Mouse (Mus musculus) lung, postnatal 4 days (tissue): Measurements from ENCODE around the gene Ppp1r12b.
A peak's percentile ranks its signal among the peaks of the same experiment; 100 is the strongest.

Experiments
- DNase-seq, 2 experiments: peaks; one replicate each; pipeline ENCODE4 v3.0.0; 2021

Gene Ppp1r12b

GRCm38 (mm10) chr1:134757230-134757629, 198.5 kb downstream of the Ppp1r12b start:
- DNase-seq = peak in 1 of 2 experiments; percentile 53

GRCm38 (mm10) chr1:134756190-134756873, 199.4 kb downstream of the Ppp1r12b start:
- no peak for DNase-seq

DNA sequence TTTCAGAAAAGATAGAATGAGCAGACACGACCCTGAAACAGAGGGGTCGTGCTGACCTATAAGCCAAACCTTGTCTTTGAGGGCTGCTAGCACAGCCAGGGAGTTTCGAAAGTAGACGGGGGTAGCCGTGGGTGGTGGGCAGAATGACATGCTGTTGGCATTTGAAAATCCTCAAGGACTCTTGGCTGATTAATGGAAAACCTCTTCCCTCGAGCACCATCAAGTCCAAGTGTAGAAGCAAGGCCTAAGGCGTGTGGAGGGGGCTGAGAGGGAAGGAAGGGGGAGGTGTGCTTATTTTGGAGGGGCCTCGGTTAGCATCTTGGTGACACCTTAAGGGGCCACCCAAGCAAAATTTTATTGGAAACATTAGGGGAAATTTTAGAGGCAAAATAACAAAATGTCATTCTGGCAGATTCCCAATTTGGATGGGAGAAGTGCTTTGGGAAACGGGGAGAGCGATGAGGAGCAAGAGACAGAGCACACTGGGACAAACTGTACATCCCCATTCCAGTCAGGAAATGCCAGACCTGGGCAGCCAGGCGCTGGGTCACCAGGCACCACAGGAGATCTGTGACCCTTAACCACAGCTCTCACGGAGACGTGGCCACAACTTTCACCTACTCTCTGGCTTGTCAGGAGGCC, 200.1 kb downstream of the Ppp1r12b start:
- DNase-seq = peak in 1 of 2 experiments; percentile 47

- DNase-seq = peak in 1 of 2 experiments; percentile 66
These were observed 200.9 kb downstream of the Ppp1r12b start for GRCm38 (mm10) chr1:134754818-134755217.

DNA sequence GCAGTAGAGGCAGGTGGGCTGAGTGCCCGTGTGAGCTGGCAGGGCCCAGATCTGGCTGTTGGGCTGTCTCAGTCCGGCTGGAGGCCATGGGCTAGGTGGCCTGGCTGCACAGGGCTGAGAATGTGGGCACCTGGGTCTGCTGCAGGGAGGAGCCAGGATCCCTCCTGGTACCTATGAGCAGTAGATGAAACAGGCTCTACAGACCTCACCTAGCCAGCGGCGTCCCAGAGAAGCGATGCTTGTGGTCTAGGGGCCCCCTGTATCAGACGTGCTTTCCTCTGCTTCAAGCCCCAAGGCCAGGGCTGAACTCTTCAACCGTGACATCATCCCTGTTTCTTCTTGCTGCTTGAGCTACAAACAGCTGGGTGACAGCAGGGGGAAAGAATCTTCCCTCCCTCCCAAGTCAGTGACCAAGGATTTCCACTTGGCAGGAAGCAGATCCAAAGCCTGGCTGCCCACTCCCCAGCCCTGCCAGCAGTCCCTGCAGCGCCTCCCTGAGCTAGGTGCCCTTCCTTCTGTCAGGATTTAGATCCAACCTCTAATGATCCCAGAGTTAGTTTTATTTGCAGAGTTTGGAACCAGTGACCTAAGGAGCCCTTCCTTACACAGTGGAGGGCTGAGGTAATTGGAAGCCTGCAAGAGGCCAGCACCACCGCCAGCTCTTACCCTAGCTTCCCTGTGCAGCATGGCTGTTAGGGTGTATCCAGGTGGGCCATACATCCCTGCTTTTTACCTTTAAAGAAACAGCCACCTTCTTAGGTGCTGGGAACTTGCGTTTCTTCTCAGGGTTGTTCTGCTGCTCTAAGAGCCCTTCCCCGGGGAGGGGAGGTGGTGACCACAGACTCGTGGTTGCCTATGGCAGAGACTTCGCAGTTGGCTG, 201.8 kb downstream of the Ppp1r12b start:
- DNase-seq = peak; percentile 63 to 77

GRCm38 (mm10) chr1:134752447-134752846, 203.3 kb downstream of the Ppp1r12b start:
- DNase-seq = no peak

DNA sequence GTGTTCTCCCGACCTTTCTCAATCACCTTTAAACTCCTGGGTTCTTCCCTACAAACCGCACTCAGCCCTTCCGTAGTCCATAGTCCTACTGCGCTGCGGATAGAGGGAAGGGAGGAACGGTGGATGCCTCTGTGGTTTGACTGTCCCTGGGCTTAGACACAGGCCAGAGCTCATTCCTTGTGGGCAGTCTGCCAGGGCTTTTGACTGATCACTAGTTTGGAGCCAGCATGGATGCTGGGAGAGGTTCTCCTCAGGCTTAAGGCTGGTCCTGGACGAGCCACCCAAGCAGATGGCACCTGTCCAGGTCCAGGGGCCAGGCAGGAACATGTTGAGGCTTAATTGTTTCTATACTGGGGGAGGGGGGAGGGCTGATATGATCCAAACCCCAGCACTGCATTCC, 205.9 kb downstream of the Ppp1r12b start:
- peak in 1 of 2 experiments; percentile 52 for DNase-seq

- peak; percentile 79 for DNase-seq
These were observed 208.2 kb downstream of the Ppp1r12b start for GRCm38 (mm10) chr1:134747236-134748174.

GRCm38 (mm10) chr1:134745648-134746047, 210.1 kb downstream of the Ppp1r12b start:
- DNase-seq = peak in 1 of 2 experiments; percentile 39

DNA sequence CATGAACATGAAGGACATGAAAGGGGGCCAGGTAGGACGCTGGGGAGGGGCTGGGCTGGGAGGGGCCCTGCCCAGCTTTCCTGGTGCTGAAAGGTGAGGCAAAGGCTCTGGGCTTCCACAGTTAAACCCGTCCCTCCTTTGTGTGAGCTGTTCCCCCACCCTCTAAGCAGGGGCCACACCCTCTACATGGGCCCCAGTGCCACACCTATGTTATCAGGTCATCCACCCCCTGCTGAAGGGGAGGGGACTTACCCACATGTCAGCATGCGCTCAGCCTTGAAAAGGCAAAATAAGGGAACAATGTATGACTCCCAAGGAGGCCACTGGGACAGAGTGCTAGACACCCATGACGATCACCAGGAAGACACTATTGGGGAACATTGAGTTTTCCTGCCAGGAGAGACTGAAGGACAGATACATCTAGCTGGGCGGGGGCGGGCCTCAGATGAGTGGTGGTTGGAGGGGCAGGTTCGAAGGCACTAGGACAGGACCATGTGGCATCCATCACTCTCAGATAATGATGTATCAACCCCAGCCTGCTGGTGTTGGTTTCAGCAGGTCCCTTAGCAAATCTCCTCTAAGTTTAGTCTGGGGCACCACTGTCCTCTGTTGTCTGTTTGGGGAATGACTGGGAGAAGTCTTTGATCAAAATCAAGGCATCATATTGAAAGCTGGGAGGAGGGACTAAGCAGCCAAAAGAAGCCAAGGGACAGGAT, 213.6 kb downstream of the Ppp1r12b start:
- peak; percentile 34 to 63 for DNase-seq

DNA sequence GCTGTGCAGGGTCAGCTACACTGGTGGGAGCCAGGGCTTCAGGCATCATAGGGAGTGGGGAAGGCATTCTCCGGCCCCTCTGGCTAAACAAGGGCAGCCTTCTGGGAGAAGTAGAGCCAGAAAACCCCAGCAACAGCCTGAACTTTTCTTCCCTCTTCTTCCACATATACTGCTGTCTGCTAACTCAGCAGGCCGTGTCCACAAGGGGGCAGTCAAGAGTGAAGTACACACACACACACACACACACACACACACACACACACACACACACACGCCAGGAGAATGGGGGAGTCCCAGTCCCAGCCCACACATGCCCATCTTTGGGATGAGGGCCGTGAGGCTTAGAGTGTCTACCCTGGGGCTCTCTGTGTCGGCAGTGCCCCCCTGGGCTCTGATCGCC, 214.3 kb downstream of the Ppp1r12b start:
- DNase-seq = peak in 1 of 2 experiments; percentile 57

DNA sequence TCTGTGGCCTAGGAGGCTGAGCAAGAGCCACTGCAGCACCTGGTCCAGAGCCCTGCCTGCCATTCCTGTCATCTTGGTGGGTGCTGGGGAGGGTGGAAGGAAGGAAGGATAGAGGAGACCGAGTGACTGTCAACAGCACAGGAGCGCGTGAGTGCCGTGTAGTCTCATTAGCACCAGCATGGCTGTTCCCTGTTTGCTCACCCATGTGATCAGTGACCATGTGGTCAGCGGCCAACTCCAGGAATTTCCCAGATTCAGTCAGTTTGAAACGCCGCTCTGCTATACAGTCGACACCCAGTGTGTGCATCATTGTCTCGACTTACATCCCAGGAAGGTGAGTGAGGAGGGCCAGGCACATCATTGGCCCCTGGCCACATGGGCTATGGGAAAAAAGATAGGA, 218.3 kb downstream of the Ppp1r12b start:
- no peak for DNase-seq

DNA sequence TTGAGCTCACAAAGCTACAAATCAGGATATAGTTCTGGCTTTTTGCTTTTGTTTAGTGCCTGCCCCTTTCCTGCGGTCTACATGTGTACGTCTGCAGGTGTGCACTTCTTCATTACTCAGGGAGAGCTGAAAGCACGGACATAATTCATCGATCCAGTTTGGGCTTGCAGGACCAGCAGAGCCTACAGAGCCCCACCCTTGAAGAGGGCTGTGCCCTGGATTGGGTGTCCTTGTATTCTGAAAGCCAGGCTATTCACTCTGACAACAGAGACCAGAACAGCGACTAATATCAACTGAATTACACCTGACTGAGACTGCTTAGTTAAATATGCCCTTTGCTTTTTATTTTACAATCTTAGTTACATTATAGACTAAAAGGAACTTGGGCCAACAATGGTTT, 222.1 kb downstream of the Ppp1r12b start:
- DNase-seq = no peak

GRCm38 (mm10) chr1:134727256-134727655, 228.5 kb downstream of the Ppp1r12b start:
- DNase-seq = no peak

GRCm38 (mm10) chr1:134726480-134726879, 229.3 kb downstream of the Ppp1r12b start:
- no peak for DNase-seq

DNA sequence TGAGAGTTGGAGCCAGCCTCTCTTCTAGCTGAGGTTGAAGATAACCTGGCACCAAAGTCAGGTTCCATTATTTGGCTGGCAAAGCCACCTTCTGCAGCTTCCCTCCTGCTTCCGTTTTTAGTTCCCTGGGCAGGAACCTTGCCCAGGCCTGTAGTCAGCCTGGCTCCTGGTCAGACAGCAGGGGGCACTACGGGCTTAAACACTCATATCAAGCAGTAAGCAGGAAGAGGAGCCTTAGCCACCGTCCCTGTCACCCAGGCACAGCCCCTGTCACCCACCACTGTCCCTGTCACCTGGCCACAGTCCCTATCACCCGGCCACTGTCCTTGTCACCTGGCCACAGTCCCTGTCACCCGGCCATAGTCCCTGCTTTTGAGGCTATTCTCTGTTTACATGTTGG, 230.5 kb downstream of the Ppp1r12b start:
- DNase-seq = peak in 1 of 2 experiments; percentile 63

- DNase-seq = no peak
These were observed 232.9 kb downstream of the Ppp1r12b start for GRCm38 (mm10) chr1:134722891-134723290.

GRCm38 (mm10) chr1:134721486-134721885, 234.3 kb downstream of the Ppp1r12b start:
- no peak for DNase-seq

GRCm38 (mm10) chr1:134719718-134720304, 235.9 kb downstream of the Ppp1r12b start:
- DNase-seq = no peak

GRCm38 (mm10) chr1:134715092-134715491, 240.7 kb downstream of the Ppp1r12b start:
- no peak for DNase-seq

DNA sequence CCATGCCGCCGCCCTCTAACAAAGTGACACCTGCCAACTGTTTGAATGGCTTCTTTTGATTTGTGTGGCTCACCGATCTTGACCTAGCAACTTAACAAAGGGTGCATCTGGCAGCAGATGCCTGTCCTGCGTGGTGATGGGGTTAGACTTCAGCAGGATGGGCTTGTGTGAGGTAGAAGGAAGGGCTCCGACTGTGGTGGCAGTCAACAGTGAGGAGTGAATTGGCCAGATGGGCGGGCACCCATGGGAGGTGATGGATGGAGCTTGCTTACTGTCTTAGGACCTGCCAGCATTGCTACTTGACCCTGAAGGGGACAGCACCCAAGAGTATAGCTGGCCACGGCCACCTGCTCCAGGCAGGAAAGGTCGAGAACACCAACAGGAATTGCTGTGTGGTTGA, 241.6 kb downstream of the Ppp1r12b start:
- DNase-seq = no peak
